Mouse (Mus musculus): ENCODE measurements around the gene Hoxb7.

Gene Hoxb7

DNA sequence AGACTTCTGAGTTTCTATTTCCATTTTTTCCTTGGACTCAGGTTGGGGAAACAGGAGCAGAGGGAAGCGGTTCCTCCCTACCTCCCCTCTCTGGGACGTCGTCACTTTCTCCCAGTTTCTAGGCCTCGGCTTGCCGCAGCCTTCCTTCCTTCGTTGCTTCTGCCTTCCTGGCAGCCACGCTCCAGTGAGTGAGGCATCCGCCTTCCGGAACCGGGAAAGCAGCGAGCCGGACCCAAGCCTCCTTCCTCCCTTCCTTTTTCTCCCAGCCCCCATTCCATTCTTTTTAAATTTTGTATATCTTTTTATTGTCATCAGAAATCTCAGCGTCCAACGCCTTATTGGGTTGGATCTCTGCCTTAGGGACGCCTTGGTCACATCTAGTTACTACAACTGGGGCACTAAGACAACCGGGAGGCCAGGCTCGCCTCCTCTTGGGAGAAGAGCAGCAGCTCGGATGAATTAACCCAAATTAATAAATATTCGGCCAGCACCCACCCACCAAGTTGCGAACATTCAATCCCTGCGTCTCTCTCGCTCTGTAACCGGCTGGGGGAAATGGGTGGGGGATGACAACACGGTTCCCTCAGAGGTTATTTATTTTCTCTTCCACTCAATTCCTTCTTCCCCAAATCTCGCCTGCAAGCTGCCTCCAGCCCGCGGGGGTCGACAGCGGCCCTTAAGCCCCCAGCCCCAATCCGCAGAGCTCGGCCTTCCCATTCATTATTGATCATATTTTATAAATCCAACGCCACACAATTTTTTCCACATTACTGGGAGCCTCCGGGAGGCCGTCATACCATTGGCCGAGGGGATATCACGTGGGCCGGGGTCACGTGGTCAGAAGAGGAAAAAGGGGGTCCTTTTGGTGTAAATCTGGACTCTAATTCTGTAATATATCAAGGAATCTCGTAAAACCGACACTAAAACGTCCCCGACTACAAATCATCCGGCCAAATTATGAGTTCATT lies at the start of gene Hoxb7:
Hoxb7 (plus strand) TSS at position 853 of the 968 bp plus-strand sequence.
- no peak for DNase-seq (ENCODE audit: low read depth)

DNA sequence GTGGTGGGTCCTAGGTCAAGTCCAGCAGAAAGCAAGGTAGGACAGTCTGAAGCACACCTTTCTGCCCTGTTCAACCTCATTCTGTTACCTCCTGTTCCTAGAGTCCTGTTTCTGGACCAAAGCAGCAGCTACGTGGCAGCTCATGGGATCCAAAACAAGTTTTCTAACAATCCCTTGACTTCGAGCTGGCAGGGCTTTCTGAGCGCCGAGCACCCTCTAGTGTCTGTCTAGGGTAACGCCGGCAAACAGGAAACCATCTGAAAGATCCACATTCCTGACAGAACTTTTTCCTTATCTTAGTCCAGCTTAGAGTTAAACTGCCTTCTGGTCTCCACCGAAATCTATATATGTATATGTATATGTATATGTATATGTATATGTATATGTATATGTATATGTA lies 46.2 kb upstream of the Hoxb7 start:
- peak; percentile 4 for DNase-seq (ENCODE audit: low read depth)

DNA sequence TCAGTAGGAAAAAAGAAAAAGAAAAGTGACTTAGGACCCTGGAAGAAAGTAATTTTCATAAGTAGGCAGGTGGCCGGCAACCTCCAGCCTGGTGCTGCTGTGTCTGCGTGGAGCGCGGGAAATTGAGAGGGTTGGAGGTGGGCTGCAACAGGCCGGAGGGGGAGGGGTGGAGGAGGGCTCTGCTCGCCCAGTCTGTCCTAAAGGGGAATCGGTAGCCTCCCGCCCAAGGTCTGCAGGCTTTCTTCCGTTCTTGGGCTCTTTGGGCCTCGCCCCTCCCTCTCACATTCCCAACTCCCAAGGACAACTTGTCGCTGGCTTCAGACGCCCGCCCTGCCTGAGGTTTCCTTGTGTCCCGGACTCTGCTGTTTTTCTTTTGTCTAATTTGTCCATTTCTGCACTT lies 35.5 kb upstream of the Hoxb7 start:
- no peak for DNase-seq (ENCODE audit: low read depth)

DNA sequence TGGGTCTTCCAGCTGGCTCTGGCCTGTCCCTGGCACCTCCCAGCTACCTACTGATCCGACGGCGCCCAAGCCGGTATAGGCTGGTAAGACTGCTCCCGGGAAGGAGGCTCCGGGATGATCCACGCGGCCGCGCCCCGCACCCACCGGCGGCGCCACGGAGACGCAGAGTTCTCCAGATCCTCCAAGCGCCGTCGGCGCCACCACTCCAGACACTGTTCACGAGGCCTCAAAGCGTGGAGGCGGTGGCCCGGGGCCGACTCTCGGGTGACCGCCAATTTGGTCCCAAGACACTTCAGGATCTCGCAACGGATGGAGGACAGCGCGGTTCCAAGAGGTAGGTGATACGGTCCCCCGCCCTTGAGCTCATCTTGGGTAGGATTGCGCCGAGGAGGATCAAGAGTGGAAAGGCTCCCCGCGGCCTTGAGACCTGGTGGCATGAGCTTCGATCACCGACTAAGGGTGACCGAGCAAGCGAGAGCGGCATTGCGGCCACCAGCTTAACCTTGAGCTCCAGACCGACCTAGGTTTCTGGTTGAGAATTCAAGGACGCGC lies 34.9 kb upstream of the Hoxb7 start:
- no peak for DNase-seq (ENCODE audit: low read depth)

DNA sequence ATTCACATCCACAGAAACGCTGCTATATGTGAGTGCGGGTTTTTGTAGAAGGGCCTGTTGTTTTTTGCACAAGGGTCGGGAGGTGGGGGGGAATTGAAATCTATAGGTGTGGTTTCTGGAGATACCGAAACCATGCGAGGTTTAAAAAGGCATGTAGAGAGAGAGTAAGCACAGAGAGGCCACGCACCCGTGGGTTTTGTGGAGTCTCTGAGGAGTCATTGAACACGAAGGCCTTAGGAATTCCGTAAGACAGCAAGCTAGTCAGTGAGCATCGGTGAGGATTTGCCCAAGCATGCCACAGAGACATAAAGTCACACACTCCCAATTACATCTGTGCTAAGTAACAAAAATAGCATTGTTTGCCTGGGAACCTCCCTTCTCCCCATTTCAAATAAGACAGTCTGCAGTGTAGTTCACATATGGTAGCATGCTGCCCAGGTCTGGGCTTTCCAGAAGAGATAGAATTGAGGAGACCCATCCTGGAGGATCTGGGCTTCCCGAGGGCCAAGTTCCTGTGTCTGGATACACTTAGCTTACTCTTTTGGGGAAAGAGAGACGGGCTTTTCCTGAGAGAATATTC lies 33.8 kb upstream of the Hoxb7 start:
- no peak for DNase-seq (ENCODE audit: low read depth)

DNA sequence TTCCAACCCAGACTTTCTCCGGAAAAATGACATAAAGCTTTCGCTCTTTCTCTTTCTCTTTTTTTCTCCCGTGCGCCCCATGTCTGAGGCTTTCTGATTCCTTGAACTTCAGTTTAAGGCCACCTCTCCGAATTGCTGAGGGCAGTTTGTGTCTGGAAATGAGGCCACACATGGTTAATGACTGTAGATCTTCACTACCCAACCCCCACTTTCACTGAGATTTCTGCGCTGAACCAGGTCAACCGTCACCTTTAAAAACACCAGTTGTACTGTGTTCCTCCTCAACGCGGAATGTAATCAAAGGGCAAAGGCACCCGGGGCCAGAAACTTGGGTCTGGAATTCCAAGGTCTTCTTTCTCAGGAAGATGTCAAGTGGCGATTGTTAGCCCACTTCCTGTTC lies 32.2 kb upstream of the Hoxb7 start:
- no peak for DNase-seq (ENCODE audit: low read depth)

DNA sequence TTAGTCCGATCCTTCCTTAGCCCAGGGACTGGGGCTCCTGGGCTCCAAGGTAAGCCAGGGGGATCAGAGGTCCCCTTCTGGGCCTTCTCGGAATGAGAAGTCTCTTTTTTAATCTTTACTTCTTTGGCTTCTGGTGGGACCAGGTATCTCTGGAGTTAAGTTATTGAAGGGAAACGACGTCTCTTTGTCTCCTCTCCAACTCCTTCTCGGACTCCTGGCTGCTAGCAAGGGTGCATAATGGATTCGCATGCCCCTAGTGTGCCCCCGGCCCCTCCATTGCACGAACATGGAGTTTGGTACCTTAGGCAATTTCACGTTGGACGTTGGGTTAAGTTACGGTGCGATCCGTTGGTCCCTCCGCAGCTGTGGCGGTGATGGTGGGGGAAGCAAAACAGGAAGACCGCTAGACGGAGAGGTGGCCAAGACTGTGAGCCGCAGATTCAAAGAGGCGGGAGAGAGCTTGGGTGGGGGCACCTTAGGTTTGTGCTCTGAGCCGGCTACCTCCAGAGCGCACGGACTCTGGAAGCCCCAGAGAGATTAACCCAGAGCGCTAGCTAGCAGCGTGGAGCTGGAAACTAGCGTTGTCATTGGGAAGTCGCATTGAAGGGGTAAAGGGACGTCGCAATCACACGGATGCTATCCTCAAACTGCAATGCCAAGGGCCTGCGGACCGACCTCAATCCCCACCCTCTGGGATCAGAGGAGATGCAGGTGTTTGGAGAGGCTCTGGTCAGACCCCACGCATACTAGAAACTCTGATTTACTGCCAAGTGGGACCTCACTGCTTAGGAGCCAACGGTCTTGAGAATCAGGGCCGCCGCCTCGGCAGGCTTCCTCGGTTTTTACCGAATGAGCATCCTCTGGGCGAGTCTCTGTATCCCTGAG lies 31.1 kb upstream of the Hoxb7 start:
- DNase-seq (ENCODE audit: low read depth): no peak

DNA sequence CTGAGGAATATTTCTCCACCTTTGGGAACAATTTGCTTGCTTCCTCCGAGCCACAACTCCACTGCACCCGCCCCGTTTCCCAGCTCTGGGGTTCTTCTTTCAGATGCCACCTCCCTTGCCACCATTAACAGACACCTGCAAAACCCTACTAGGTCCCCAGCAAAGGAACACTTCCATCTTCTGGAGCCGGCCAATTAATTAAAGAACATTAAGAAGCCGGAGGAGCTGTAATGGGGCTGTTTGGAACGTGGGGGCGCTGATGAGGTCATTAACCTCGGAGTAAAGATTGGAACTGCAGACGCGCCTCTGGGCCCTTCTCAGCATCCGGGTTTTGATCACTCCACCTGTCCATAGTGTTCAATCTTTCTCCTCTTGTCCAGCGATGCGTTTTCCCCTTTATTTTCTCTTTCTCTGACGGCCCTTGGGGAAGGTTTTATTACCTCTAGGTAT lies 30.4 kb upstream of the Hoxb7 start:
- DNase-seq (ENCODE audit: low read depth): no peak

DNA sequence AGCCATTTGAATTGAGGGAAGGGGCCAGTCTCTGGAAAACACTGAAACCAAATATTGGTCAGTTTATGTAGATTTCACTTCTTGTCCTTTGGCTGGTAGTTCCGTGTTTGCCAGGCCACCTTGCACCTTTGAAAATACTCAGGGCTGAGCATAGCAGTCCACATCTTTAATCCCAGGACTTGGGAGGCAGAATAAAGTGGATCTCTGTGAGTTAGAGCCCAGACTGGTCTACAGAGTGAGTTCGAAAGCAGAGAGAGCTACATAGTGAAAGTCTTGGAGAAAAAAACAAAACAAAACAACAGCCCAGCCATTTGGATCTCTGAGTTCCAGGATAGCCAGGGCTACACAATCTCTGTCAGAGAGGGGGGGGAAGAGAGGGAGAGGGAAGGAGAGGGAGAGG lies 29.3 kb upstream of the Hoxb7 start:
- no peak for DNase-seq (ENCODE audit: low read depth)

DNA sequence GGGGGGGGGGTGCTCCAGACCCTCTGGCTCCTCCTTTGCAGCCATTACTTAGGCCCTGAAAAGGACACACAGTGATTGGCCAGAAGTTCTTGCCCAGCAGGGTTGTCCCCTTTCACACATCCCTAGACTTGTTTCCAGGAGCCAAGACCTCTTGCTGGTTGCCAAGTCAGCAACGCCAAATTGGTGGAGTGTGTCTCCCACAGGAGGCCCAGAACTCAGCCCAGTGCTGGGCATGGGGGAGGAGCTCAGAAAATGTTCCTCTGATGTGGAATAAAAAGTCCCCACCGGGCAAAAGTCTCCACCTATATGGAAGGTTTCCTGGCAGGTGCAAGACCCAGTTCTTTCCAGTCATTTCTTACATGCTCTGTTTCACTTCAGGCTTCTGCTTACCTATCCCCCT lies 27.4 kb upstream of the Hoxb7 start:
- no peak for DNase-seq (ENCODE audit: low read depth)

DNA sequence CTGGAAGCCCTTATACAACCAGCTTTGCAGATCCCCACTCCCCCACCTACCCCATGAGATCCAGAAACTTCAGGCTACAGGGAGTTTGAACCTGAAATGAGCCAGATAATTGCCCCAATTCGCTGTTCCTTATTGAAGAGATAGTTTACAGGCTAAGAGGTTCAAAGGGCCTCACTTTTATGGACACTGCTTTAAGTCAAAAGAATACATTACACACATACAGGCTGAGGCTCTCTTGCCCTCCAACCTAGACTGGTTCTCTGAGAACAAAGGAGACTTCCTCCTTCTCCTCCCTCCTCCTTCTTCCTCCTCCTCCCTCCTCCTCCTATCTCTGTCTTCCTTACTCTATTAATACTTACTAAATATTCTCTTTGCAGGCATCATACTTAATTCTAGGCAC lies 26.9 kb upstream of the Hoxb7 start:
- DNase-seq (ENCODE audit: low read depth): no peak

DNA sequence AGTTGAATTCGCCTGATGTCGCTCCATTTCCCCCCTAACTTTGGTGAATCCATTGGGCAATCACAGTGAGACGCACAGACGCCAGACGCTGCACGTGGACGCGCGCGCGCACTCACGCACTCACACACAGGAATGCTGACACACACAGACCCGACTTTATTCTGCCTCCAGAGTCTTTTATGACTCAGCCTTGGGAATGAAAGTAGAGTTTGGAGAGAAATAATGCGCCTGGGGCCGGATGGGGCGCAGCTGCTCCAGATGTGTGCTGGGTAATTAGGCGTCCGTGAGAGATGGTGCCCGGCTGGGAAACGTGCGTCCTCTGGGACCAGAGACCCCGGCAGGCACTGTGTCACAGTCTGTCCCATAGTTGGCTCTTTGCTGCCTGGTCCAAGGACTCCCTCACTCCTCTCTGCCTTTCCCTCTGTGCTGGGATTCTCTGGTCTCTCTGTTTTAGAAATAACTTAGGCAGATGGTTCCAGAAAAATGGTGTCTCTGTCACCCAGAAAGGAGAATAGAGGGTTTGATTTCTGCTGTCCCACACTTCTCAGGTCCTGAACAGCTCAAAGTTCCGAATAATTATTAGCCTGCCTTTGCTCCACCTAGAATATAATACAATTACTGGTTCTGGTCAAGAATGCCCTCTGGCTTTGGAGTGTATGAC lies 26.0 kb upstream of the Hoxb7 start:
- no peak for DNase-seq (ENCODE audit: low read depth)

DNA sequence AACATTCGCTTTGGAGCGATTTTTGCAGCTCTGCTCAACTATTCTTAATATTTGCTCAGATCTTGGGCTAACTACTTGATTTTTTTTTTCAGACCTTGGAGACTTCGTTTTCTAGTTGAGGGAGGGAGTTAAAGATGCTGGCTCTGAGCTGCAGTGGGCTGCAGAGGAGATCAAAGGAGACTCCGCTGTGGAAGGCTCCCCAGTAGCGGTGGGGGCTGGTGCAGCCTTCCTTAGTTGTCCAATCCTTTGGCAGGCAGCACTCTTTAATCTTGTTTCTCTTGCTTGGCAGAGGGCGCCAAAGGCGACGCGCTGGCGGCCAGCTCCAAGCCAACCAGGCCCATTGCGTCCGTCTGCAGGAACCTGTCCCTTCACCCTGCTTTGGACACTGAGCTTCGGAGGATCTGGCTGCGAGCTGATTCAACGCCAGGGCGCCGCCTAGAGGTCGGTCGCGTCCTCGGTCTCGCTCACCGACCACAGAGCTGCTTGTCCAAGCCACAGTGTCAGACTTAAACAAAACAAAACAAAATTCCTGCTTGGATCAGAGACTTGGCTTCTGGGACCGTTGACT lies 25.0 kb upstream of the Hoxb7 start:
- no peak for DNase-seq (ENCODE audit: low read depth)

DNA sequence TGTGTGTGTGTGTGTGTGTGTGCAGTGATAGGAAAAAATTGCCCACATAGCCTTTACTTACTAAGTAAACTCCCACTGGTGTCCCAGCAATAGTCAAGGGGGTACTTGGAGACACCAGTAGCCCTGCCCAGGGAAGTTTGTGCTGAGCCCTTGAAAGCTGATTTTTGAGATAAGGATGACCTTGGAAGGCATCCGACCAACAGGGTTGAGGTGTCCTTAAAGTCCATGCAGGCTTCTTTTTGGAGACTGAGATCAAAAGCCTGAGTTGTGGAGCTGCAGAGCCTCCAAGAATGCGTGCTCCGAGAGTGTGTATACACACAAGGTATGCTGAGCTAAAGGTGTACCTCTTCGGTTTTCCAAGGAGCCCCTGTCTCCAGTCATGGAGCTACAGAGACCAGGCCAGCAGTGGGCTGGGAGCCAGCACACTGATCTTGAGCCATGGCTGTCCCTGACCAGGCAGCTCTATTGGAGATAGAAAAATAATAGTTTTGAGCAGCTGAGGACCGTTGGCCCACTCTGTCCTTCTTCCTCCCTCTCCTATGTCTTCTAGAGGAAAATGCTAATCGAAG lies 24.1 kb upstream of the Hoxb7 start:
- no peak for DNase-seq (ENCODE audit: low read depth)

DNA sequence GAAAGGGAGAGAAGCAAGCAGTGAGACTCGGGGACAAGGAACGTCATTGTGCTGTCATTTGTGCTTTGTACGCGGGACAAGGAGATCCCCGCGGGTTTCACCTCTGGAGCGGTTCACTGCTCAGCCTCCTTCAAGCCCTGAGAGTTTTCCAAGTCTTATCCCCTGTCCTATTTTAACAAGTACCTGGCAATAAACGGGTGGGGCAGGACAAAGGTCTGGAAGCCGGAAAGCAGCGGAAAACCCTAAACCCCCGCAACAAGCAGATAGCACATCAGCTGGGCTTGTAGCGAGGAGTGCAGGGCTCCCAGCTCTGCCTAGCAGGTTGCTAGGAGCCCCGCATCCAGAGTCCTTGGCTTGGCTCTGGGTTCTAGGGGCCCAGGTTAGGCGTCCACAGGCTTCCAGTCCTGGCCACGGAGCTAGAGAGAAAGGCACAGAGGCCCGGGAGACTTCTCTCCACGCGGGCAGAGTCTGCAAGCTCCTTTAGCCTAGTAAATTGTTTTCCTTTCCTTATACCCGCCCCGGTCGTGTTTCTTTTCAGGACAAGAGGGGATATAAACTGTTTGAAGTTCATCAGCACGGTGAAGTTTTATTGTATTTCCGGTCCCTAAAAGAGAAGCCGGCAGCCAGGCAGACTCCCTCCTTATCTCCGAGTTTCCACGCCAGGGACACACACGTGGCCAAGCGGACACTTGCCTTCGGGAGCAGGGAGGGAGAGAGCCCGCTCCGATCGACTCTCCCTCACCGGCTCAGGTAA lies 22.6 kb upstream of the Hoxb7 start:
- no peak for DNase-seq (ENCODE audit: low read depth)

DNA sequence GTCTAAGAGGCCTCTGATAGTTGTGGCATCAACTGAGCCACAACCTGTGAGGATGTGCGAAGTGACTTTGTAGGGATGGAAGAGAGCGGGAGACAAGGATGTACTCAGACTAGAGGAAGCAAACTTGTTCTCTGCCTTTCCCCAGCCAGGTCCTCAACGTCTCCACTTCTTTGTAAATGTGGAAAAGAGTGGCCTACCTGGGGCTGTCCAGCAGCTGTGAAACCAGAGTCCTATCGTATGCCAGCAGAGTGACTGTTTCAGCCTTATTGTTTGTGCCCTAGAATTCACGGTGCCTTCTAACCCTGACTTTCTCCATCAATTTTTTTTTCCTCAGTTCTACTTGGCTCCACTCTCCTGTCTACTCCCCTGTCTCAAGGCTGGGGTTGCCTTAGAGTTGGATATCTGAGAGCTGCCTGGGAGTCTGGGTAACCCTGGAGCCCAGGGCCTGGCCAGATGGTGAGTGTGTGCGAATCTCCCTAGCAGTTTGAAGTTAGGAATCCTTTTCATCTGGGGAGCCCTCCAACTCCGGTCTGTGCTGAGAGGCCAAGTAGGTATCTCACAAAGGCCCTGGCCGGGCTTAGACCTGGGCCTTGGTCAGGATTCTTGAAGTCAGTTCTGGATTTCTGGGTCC lies 21.9 kb upstream of the Hoxb7 start:
- DNase-seq (ENCODE audit: low read depth): no peak

DNA sequence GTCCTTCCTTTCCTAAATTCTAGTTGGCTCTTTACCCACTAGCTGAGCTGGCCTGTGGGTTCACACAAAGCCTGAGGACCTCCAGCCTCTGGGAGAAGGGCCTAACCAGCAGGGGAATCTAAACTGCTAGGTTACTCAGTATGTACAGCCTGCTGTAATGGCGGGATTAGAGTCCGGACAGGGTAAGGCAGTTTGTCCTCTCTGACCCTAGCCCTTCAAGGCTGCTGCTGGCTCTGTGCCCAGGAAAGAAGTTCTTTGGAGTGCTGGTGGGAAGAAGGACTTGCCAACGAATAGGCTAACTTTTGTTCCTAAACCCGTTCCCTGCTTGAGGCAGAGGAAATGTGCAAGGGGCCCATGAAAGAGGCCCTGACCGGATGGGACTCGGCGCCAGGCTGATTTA lies 20.5 kb upstream of the Hoxb7 start:
- no peak for DNase-seq (ENCODE audit: low read depth)

DNA sequence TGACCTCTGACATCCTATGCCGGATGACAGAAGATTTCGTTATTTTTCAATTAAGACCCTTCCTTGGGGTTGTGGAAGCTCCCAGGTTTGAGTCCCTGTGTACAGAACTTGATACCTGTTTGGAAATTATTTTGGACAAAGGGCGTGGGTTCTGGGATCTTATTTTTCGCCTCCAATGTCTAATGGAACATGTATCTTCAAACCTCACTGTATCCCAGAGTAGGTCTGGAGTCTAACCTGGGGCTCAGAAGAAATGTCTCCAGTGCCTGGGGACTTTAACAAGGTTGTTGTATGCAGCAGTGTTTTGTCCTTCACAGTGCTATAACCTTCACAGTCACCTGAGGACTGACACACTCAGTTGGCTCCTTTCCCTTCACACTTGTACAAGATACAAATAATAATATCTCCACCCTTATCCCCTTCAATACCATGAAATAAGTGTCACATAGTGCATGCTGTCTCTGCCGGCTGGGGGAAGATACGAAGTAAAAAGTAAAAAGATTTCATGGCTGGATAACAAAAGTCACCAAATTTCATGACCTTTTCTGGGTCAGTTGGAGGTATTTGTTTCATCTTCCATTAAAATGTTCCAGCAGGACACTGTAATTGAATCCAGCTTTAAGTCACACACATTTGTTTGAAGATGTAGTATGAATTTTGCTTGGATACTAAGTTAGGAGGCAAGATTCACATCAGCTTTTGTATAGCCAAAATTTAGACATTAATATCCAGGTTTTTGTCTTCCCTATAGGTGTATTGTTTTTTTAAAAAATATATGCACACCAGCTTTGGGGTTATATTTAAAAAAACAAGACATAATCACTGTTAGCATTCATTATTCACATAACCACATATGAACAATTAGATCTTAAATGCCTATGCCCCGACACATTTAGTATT lies 19.2 kb upstream of the Hoxb7 start:
- no peak for DNase-seq (ENCODE audit: low read depth)

Measured in c-Kit-positive CD71-positive TER-119-negative erythroid progenitor cells, embryonic 14.5 days (primary cell).